In genomic region chr17:4779017-4779416, GRCm38 (mm10) we compare ENCODE assay signal across 26 mouse cellular contexts.
DNase-seq lines count a peak whose midpoint lies in the region; ATAC-seq and TF ChIP-seq lines count a peak whose summit lies in the region.
"Had no signal": no experiment of that assay in that cellular context is flagged by ENCODE, and none has a peak within 500 bp of the region (broad histone marks: within the 10 kb centered on the region; RNA-seq: fewer than 3 reads in every experiment).

No protein-coding gene starts in this region.

- peak; percentile 92 for TF ChIP-seq EP300 in lung, postnatal 0 days (IDR thresholded peaks at IDR 0.05)

- TF ChIP-seq CTCF in lung, postnatal 0 days (IDR thresholded peaks at IDR 0.05), result no peak

- no peaks in the 10 kb centered on the region for H3K9me3 ChIP-seq in hindbrain, embryonic 10.5 days
- H3K9me3 ChIP-seq in hindbrain, embryonic 13.5 days, result no peaks in the 10 kb centered on the region
- H3K9me3 ChIP-seq in lung, postnatal 0 days (ENCODE audit: low read length), result no peaks in the 10 kb centered on the region
- H3K9me3 ChIP-seq: embryonic facial prominence, embryonic 13.5 days; forebrain, embryonic 10.5 days; heart, embryonic 10.5 days; heart, embryonic 15.5 days; kidney, embryonic 15.5 days; limb, embryonic 13.5 days had no signal

- no peak overlapping the region for H3K4me2 ChIP-seq in hindbrain, embryonic 13.5 days
- no peak overlapping the region for H3K4me2 ChIP-seq in lung, postnatal 0 days (replicated peaks; ENCODE audit: low read depth, low read length)
- H3K4me2 ChIP-seq: embryonic facial prominence, embryonic 13.5 days; hindbrain, embryonic 14.5 days; kidney, embryonic 15.5 days; liver, embryonic 11.5 days; midbrain, embryonic 11.5 days had no signal

- H3K4me3 ChIP-seq in hindbrain, embryonic 10.5 days, result no peak overlapping the region
- H3K4me3 ChIP-seq in hindbrain, embryonic 13.5 days, result no peak overlapping the region
- no peak overlapping the region for H3K4me3 ChIP-seq in lung, postnatal 0 days (ENCODE audit: low read depth, low read length)
- H3K4me3 ChIP-seq: embryonic facial prominence, embryonic 13.5 days; forebrain, embryonic 10.5 days; heart, embryonic 10.5 days; heart, embryonic 15.5 days; kidney, embryonic 15.5 days; limb, embryonic 13.5 days had no signal

- no peak for DNase-seq in hindbrain, embryonic 10.5 days (ENCODE audit: low spot score)
- DNase-seq in urinary bladder, postnatal 25 days (ENCODE audit: low spot score), result peak; percentile 26
- no peak for DNase-seq in urinary bladder, adult 2 months (ENCODE audit: low spot score)
- peak; percentile 94 for DNase-seq in lung, postnatal 0 days (ENCODE audit: low spot score)
- DNase-seq in lung, postnatal 4 days, result peak; percentile 50 to 70
- no peak for DNase-seq in frontal cortex, adult 2 months (ENCODE audit: extremely low spot score in 1 of 2, low spot score in 1 of 2)
- DNase-seq: cerebellum, adult 8-10 months; cerebellum, postnatal 36 days; embryo, embryonic 11 days; forebrain, postnatal 0 days; gastrocnemius, postnatal 10 days; kidney, adult 11 months; kidney, postnatal 25 days; thymus, postnatal 14 days had no signal

- no peak for ATAC-seq in hindbrain, embryonic 13.5 days (ENCODE audit: low FRiP score)
- ATAC-seq in lung, postnatal 0 days, result peak; percentile 94
- no peak for ATAC-seq in activated CD4-positive, CD25-positive, alpha-beta regulatory T cell, adult 4 months
- ATAC-seq: CD4-positive, CD25-positive, alpha-beta regulatory T cell, adult 4 months had no signal

- no peaks in the 10 kb centered on the region for H3K36me3 ChIP-seq in hindbrain, embryonic 10.5 days
- no peaks in the 10 kb centered on the region for H3K36me3 ChIP-seq in hindbrain, embryonic 13.5 days
- no peaks in the 10 kb centered on the region for H3K36me3 ChIP-seq in lung, postnatal 0 days (ENCODE audit: insufficient read depth, low read length)
- H3K36me3 ChIP-seq: embryonic facial prominence, embryonic 13.5 days; forebrain, embryonic 10.5 days; heart, embryonic 10.5 days; heart, embryonic 15.5 days; kidney, embryonic 15.5 days; limb, embryonic 13.5 days had no signal

- H3K9ac ChIP-seq in hindbrain, embryonic 13.5 days, result no peak overlapping the region
- H3K9ac ChIP-seq in lung, postnatal 0 days (replicated peaks; ENCODE audit: low read depth), result no peak overlapping the region
- H3K9ac ChIP-seq: embryonic facial prominence, embryonic 13.5 days; forebrain, postnatal 0 days; heart, embryonic 15.5 days; hindbrain, embryonic 14.5 days; kidney, embryonic 15.5 days; limb, embryonic 13.5 days had no signal

- no peaks in the 10 kb centered on the region for H3K27me3 ChIP-seq in hindbrain, embryonic 10.5 days (ENCODE audit: insufficient read depth, poor library complexity, severe bottlenecking)
- no peaks in the 10 kb centered on the region for H3K27me3 ChIP-seq in hindbrain, embryonic 13.5 days
- H3K27me3 ChIP-seq in lung, postnatal 0 days (replicated peaks; ENCODE audit: insufficient read depth, low read length), result no peaks in the 10 kb centered on the region
- H3K27me3 ChIP-seq: embryonic facial prominence, embryonic 13.5 days; heart, embryonic 15.5 days; kidney, embryonic 15.5 days; limb, embryonic 13.5 days had no signal

- no peaks in the 10 kb centered on the region for H3K4me1 ChIP-seq in hindbrain, embryonic 10.5 days (replicated peaks)
- H3K4me1 ChIP-seq in hindbrain, embryonic 13.5 days (replicated peaks), result 0 out of 2 replicates have a peak, but pooled peaks cover 4% of the 10 kb centered on the region
- no peaks in the 10 kb centered on the region for H3K4me1 ChIP-seq in lung, postnatal 0 days (ENCODE audit: insufficient read depth, low read depth, low read length)
- H3K4me1 ChIP-seq: embryonic facial prominence, embryonic 13.5 days; heart, embryonic 10.5 days; heart, embryonic 15.5 days; limb, embryonic 13.5 days had no signal

- 0 out of 2 replicates have a peak overlapping the region, but pooled peaks have one; percentile 12 for H3K27ac ChIP-seq in hindbrain, embryonic 10.5 days
- no peak overlapping the region for H3K27ac ChIP-seq in hindbrain, embryonic 13.5 days
- peak overlapping the region; percentile 91 for H3K27ac ChIP-seq in lung, postnatal 0 days (ENCODE audit: low read length)
- H3K27ac ChIP-seq: embryonic facial prominence, embryonic 13.5 days; forebrain, embryonic 10.5 days; heart, embryonic 10.5 days; heart, embryonic 15.5 days; hindbrain, embryonic 14.5 days; kidney, embryonic 15.5 days; limb, embryonic 13.5 days had no signal

- 89% methylated on average over 10 of the region's 10 CpGs for WGBS in hindbrain, embryonic 10.5 days
- WGBS in hindbrain, embryonic 13.5 days, result 91% methylated on average over 10 of the region's 10 CpGs
- WGBS in lung, postnatal 0 days, result 64% methylated on average over 10 of the region's 10 CpGs

Comparison
In these comparisons a context has a peak if more than half of its experiments do, and no peak if none do; other contexts are left out.
1. DNase-seq: peak in urinary bladder, postnatal 25 days (single experiment), lung, postnatal 0 days (single experiment) and lung, postnatal 4 days (2 of 2); none in hindbrain, embryonic 10.5 days (single experiment), urinary bladder, adult 2 months (single experiment) and frontal cortex, adult 2 months (0 of 2).